ENCODE assay signal across 8 mouse cellular contexts in the genomic region with DNA sequence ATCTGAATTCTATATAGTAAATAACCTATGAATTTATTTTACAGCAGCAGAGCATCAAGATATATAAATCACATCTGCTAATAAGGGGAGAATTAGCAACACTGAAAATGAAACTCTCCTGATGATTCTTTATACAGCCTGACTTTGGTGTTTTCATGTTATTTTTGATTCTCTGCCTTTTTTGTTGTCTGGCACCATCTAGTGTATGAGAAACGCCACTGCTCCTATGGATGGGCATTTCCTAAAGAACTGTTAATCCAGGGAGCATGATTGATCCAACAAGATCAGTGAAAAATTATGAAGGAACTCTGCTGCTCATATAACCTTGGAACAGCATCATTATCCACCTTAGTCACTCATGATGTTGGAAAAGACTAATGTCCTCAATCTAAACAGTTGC. TPM values are rescaled to one million over a fixed set of nuclear protein-coding genes. Genes with fewer than 3 reads are reported as not detected.
DNase-seq lines count a peak whose midpoint lies in the region; ATAC-seq lines count a peak whose summit lies in the region.

No protein-coding gene starts in this region.

- no peak overlapping the region for H3K4me2 ChIP-seq in forebrain, embryonic 15.5 days (replicated peaks)
- no peak overlapping the region for H3K4me2 ChIP-seq in forebrain, embryonic 11.5 days (ENCODE audit: low read depth, low read length, severe bottlenecking)

- WGBS in forebrain, embryonic 15.5 days, result 0% methylated on average over 1 of the region's 1 CpGs
- WGBS in forebrain, embryonic 11.5 days, result 2% methylated on average over 1 of the region's 1 CpGs

- no peaks in the 10 kb centered on the region for H3K4me1 ChIP-seq in forebrain, embryonic 15.5 days
- H3K4me1 ChIP-seq in forebrain, embryonic 11.5 days (replicated peaks; ENCODE audit: control insufficient read depth, insufficient read depth, low read length), result no peaks in the 10 kb centered on the region

- ATAC-seq in forebrain, embryonic 15.5 days (replicated peaks), result peak; percentile 55
- no peak for ATAC-seq in forebrain, embryonic 11.5 days (replicated peaks; ENCODE audit: low FRiP score)
- no peak for ATAC-seq in monocyte, adult 5-6 weeks (replicated peaks; ENCODE audit: insufficient number of reproducible peaks, low FRiP score, low TSS enrichment, poor library complexity, severe bottlenecking)

- H3K36me3 ChIP-seq in forebrain, embryonic 15.5 days, result no peaks in the 10 kb centered on the region
- no peaks in the 10 kb centered on the region for H3K36me3 ChIP-seq in forebrain, embryonic 11.5 days (ENCODE audit: control insufficient read depth, insufficient read depth, low read length)

- no peak overlapping the region for H3K4me3 ChIP-seq in forebrain, embryonic 15.5 days
- no peak overlapping the region for H3K4me3 ChIP-seq in forebrain, embryonic 11.5 days (ENCODE audit: low read depth, low read length)

- no peak overlapping the region for H3K27ac ChIP-seq in forebrain, embryonic 15.5 days (replicated peaks)
- H3K27ac ChIP-seq in forebrain, embryonic 11.5 days (ENCODE audit: low read depth, low read length), result no peak overlapping the region

- no peak overlapping the region for H3K9ac ChIP-seq in forebrain, embryonic 15.5 days (replicated peaks)
- no peak overlapping the region for H3K9ac ChIP-seq in forebrain, embryonic 11.5 days (ENCODE audit: low read length)

- no peaks in the 10 kb centered on the region for H3K9me3 ChIP-seq in forebrain, embryonic 15.5 days
- H3K9me3 ChIP-seq in forebrain, embryonic 11.5 days (ENCODE audit: control insufficient read depth, low read length), result no peaks in the 10 kb centered on the region

- no peaks in the 10 kb centered on the region for H3K27me3 ChIP-seq in forebrain, embryonic 15.5 days
- H3K27me3 ChIP-seq in forebrain, embryonic 11.5 days (ENCODE audit: control insufficient read depth, insufficient read depth, low read length), result no peaks in the 10 kb centered on the region

- no peak for DNase-seq in forebrain, embryonic 11.5 days (ENCODE audit: low spot score)
- peak; percentile 2 for DNase-seq in CD4-positive helper T cell, adult 2 months (ENCODE audit: low read depth, low spot score)
- peak; percentile 7 for DNase-seq in c-Kit-positive CD71-positive TER-119-positive erythroid progenitor cells, embryonic 14.5 days (ENCODE audit: low spot score)
- peak; percentile 45 for DNase-seq in heart, postnatal 4 days
- peak; percentile 16 to 34 for DNase-seq in left cerebral cortex, adult 18-20 months (ENCODE audit: low spot score in 2 of 2)
- DNase-seq in right cerebral cortex, adult 18-20 months, result peak; percentile 20

RNA-seq across cellular contexts. Expression of a gene that starts 59.3 kb away (rescaled TPM):
- 26.7 and 28.3 TPM in 2 replicates for polyA plus RNA-seq in forebrain, embryonic 15.5 days (2015; fragmentation: Nextera tagmentation; extraction: Ambion mirVana)
- polyA plus RNA-seq in forebrain, embryonic 11.5 days (2014; fragmentation: Nextera tagmentation; extraction: Ambion mirVana), result 11.1 and 13.5 TPM in 2 replicates
- total RNA-seq in heart, postnatal 4 days (2021), result 100 to 1,000 TPM; 116 to 127 TPM
- 100 to 1,000 TPM; 263 to 314 TPM for total RNA-seq in left cerebral cortex, adult 18-20 months (2021)
- total RNA-seq in monocyte, adult 5-6 weeks (2017), result 19.2 to 63.9 TPM (median 26.6 TPM) in 3 replicates
